Mouse (Mus musculus) testis, adult 2 months (tissue): ENCODE results near the gene Mindy3.

ENCODE experiments used
- CTCF ChIP-seq: fragments of 200-500 bp; IDR thresholded peaks from 2 replicates; pipeline ENCODE4 v1.5.1; 2012; ENCODE audit warnings: low read depth, mild to moderate bottlenecking, inconsistent platforms, low read length, moderate library complexity; ENCODE audit not compliant: control insufficient read depth, insufficient read depth, insufficient replicate concordance
- POLR2A ChIP-seq: fragments of 200-500 bp; IDR thresholded peaks from 2 replicates; pipeline ENCODE4 v1.6.1; 2012; ENCODE audit warnings: low read depth, mild to moderate bottlenecking, inconsistent platforms, low read length, moderate library complexity; ENCODE audit not compliant: control insufficient read depth

DNA sequence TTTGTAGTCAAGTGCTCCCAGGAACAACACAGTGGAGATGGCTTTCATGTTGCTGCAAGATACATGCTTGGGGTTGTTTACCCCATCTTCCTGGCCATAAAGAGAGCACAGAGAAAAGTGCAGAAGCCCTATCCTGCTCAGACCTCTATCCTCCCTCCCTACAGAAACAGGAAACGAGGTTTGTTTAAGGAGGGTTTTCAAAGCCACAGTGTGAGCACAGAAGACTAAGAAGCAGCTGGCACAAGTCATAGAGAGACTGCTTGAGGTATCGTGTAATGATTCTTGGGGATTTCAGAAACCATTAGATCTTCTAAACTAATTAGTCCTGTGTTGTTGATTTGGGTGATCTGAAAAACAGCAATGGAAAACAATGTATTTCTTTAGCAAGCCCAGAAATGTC lies 20.3 kb upstream of the Mindy3 start:
- TF ChIP-seq CTCF (no peak), POLR2A (no peak)
